ENCODE assay signal across 8 mouse cellular contexts in the genomic region with DNA sequence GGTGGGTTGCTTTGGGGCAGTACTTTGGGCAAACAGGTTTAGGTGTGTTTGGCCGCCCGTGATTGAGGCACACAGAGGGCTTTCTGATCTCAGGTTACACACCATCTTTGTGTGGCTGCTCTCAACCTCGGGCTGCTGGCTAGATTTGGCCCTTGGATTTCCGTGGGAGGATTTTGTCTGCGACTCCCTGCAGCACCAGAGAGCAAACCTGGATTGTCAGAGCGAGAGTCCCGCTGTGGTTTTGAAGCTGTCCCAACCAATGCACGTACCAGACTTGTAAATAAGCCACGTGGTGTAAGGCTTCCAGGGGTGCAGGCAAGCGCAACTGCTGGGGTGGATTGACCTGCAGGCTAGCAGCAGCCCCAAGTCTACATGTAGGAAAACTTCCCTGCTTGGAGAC. TPM values are rescaled to one million over a fixed set of nuclear protein-coding genes. Genes with fewer than 3 reads are reported as not detected.
DNase-seq lines count a peak whose midpoint lies in the region; ATAC-seq lines count a peak whose summit lies in the region.

No protein-coding gene starts in this region.

- H3K9me3 ChIP-seq in lung, embryonic 15.5 days: no peaks in the 10 kb centered on the region
- no peaks in the 10 kb centered on the region for H3K9me3 ChIP-seq in embryonic facial prominence, embryonic 11.5 days (replicated peaks; ENCODE audit: control insufficient read depth, low read length)

- DNase-seq in lung, postnatal 10 days: no peak
- peak; percentile 32 for DNase-seq in embryonic facial prominence, embryonic 11.5 days (ENCODE audit: low spot score)
- DNase-seq in kidney, adult 8-10 months: peak; percentile 39 to 52
- DNase-seq in naive thymus-derived CD4-positive, alpha-beta T cell, adult 2 months (ENCODE audit: low read depth): peak; percentile 30
- no peak for DNase-seq in right cerebral cortex, postnatal 25 days
- no peak for DNase-seq in layer of hippocampus, adult 11-12 months (ENCODE audit: low spot score)
- DNase-seq in cerebellum, postnatal 14 days: no peak

- peaks cover 13% of the 10 kb centered on the region; the same call in 1 of the 2 replicates for H3K4me1 ChIP-seq in lung, embryonic 15.5 days
- H3K4me1 ChIP-seq in embryonic facial prominence, embryonic 11.5 days (ENCODE audit: control insufficient read depth, insufficient read depth, low read length): no peaks in the 10 kb centered on the region

- peaks cover 55% of the 10 kb centered on the region for H3K27me3 ChIP-seq in lung, embryonic 15.5 days
- H3K27me3 ChIP-seq in embryonic facial prominence, embryonic 11.5 days (ENCODE audit: control insufficient read depth, insufficient read depth, low read length): peaks cover 27% of the 10 kb centered on the region

- peak overlapping the region; percentile 78 for H3K27ac ChIP-seq in lung, embryonic 15.5 days
- no peak overlapping the region for H3K27ac ChIP-seq in embryonic facial prominence, embryonic 11.5 days (replicated peaks; ENCODE audit: low read depth, low read length)

- WGBS in lung, embryonic 15.5 days: 2% methylated on average over 10 of the region's 10 CpGs
- WGBS in embryonic facial prominence, embryonic 11.5 days: 1% methylated on average over 10 of the region's 10 CpGs

- no peaks in the 10 kb centered on the region for H3K36me3 ChIP-seq in lung, embryonic 15.5 days
- H3K36me3 ChIP-seq in embryonic facial prominence, embryonic 11.5 days (replicated peaks; ENCODE audit: control insufficient read depth, insufficient read depth, low read depth, low read length): no peaks in the 10 kb centered on the region

- peak overlapping the region; percentile 36 for H3K4me3 ChIP-seq in lung, embryonic 15.5 days
- H3K4me3 ChIP-seq in embryonic facial prominence, embryonic 11.5 days (ENCODE audit: low read depth, low read length): peak overlapping the region; percentile 24

- H3K4me2 ChIP-seq in lung, embryonic 15.5 days: peak overlapping the region; percentile 47
- peak overlapping the region; percentile 39 for H3K4me2 ChIP-seq in embryonic facial prominence, embryonic 11.5 days (ENCODE audit: low read depth, low read length)

- no peak for ATAC-seq in lung, embryonic 15.5 days (ENCODE audit: borderline replicate concordance, extremely low read depth, low FRiP score, low TSS enrichment)
- no peak for ATAC-seq in embryonic facial prominence, embryonic 11.5 days (replicated peaks; ENCODE audit: insufficient number of reproducible peaks, low FRiP score, low TSS enrichment, low read depth)

- peak overlapping the region; percentile 6 for H3K9ac ChIP-seq in lung, embryonic 15.5 days
- peak overlapping the region; percentile 46 for H3K9ac ChIP-seq in embryonic facial prominence, embryonic 11.5 days (replicated peaks; ENCODE audit: low read length)

RNA-seq across cellular contexts. Expression of gene Mpzl2, which starts 3.3 kb away (rescaled TPM):
- polyA plus RNA-seq in lung, embryonic 15.5 days (2015; fragmentation: Nextera tagmentation; extraction: Ambion mirVana): 15.8 and 16.3 TPM in 2 replicates
- 8.8 and 9.2 TPM in 2 replicates for polyA plus RNA-seq in embryonic facial prominence, embryonic 11.5 days (2014; fragmentation: Nextera tagmentation; extraction: Ambion mirVana)

RNA-seq across cellular contexts. Expression of gene Mpzl3, which starts 12.0 kb away (rescaled TPM):
- 2.7 TPM in 2 replicates for polyA plus RNA-seq in lung, embryonic 15.5 days (2015; fragmentation: Nextera tagmentation; extraction: Ambion mirVana)
- polyA plus RNA-seq in embryonic facial prominence, embryonic 11.5 days (2014; fragmentation: Nextera tagmentation; extraction: Ambion mirVana): 2.0 and 2.3 TPM in 2 replicates

RNA-seq across cellular contexts. Expression of gene Cd3e, which starts 33.5 kb away (rescaled TPM):
- 1.9 and 12.6 TPM in 2 replicates for polyA plus RNA-seq in lung, embryonic 15.5 days (2015; fragmentation: Nextera tagmentation; extraction: Ambion mirVana)
- polyA plus RNA-seq in embryonic facial prominence, embryonic 11.5 days (2014; fragmentation: Nextera tagmentation; extraction: Ambion mirVana): not detected in 2 replicates

RNA-seq across cellular contexts. Expression of gene Jaml, which starts 36.0 kb away (rescaled TPM):
- 0.35 and 0.76 TPM in 2 replicates for polyA plus RNA-seq in lung, embryonic 15.5 days (2015; fragmentation: Nextera tagmentation; extraction: Ambion mirVana)
- 0.49 and 0.50 TPM in 2 replicates for polyA plus RNA-seq in embryonic facial prominence, embryonic 11.5 days (2014; fragmentation: Nextera tagmentation; extraction: Ambion mirVana)

Comparison
In these comparisons a context has a peak if more than half of its experiments do, and no peak if none do; other contexts are left out.
1. DNase-seq: peak in embryonic facial prominence, embryonic 11.5 days (single experiment), kidney, adult 8-10 months (2 of 2) and naive thymus-derived CD4-positive, alpha-beta T cell, adult 2 months (single experiment); none in lung, postnatal 10 days (single experiment), right cerebral cortex, postnatal 25 days (single experiment), layer of hippocampus, adult 11-12 months (single experiment) and cerebellum, postnatal 14 days (0 of 2).